Mouse (Mus musculus) limb, embryonic 13.5 days (tissue): Measurements from ENCODE around the gene Blcap. TPM values are rescaled to one million over a fixed set of nuclear protein-coding genes. Genes with fewer than 3 reads are reported as not detected.

ENCODE experiments used
- ATAC-seq: fragments of 200-750 bp; cut with Nextera tagmentation; 2 replicates; pipeline ENCODE4 v1.8.0; 2017; ENCODE audit warnings: low read depth, moderate number of reproducible peaks, moderate TSS enrichment; ENCODE audit not compliant: low FRiP score
- H3K27ac ChIP-seq: fragments of 300-500 bp; sonication (generic); 2 replicates; pipeline ENCODE4 v1.5.1; 2015; ENCODE audit warnings: inconsistent platforms, mild to moderate bottlenecking, moderate library complexity
- H3K27me3 ChIP-seq: fragments of 300-500 bp; sonication (generic); 2 replicates; pipeline ENCODE4 v1.6.1; 2015; ENCODE audit warnings: mild to moderate bottlenecking, inconsistent platforms
- H3K36me3 ChIP-seq: fragments of 300-500 bp; sonication (generic); 2 replicates; pipeline ENCODE4 v1.6.1; 2015; ENCODE audit warnings: inconsistent platforms, mild to moderate bottlenecking, moderate library complexity
- H3K4me1 ChIP-seq: fragments of 300-500 bp; sonication (generic); 2 replicates; pipeline ENCODE4 v1.6.1; 2015; ENCODE audit warnings: inconsistent platforms
- H3K4me2 ChIP-seq: fragments of 300-500 bp; sonication (generic); replicated peaks from 2 replicates; pipeline ENCODE4 v1.6.1; 2015; ENCODE audit warnings: inconsistent platforms, mild to moderate bottlenecking, moderate library complexity
- H3K4me3 ChIP-seq: fragments of 300-500 bp; sonication (generic); 2 replicates; pipeline ENCODE4 v1.5.1; 2015; ENCODE audit warnings: moderate library complexity, mild to moderate bottlenecking, inconsistent platforms
- H3K9ac ChIP-seq: fragments of 300-500 bp; sonication (generic); 2 replicates; pipeline ENCODE4 v1.6.1; 2015; ENCODE audit warnings: mild to moderate bottlenecking, inconsistent platforms
- H3K9me3 ChIP-seq: fragments of 300-500 bp; sonication (generic); 2 replicates; pipeline ENCODE4 v1.6.1; 2016; ENCODE audit warnings: inconsistent platforms
- WGBS: fragments of 180-500 bp; shearing (Covaris S2); methylation state at CpG from one replicate; pipeline ENCODE4 v1.1.7; 2015; 5-methylcytosine and 5-hydroxymethylcytosine counted together
- polyA plus RNA-seq: library from polyadenylated mRNA; unstranded; fragments of >200 nt; fragmentation: Nextera tagmentation; extraction: Ambion mirVana; gene quantifications from 2 replicates; pipeline ENCODE4 v1.2.1, GENCODE M21; 2015

The Blcap gene
- polyA plus RNA-seq, 1 experiment from 2014 or later = 71.0 TPM

DNA sequence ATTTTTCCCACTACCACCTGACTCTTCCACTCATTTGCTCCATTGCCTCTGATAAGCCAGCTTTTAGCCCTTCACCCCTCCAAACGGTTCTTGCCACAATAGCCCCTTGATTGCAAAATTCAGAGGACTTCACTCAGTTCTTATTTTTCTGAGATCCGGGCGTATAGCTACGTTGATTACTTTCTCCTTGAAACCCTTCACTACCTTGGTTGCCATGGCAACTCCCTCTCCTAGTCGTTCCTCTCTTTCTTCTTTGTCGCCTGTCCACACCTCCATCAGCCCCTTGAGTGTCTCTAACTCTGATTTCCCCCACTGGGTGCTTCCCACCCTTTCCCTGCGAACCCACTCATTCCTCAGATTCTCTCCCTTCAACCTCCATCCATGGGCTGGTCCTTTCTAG lies 34.0 kb downstream of the Blcap start:
- H3K27ac ChIP-seq = no peak overlapping the region; the same call in 1 of the 2 replicates
- 19% methylated on average over 7 of the region's 7 CpGs for WGBS
- H3K9me3 ChIP-seq = no peaks in the 10 kb centered on the region
- ATAC-seq = no peak
- H3K9ac ChIP-seq = no peak overlapping the region
- peaks cover 70% of the 10 kb centered on the region for H3K4me1 ChIP-seq
- no peaks in the 10 kb centered on the region for H3K27me3 ChIP-seq
- H3K4me3 ChIP-seq = no peak overlapping the region
- H3K4me2 ChIP-seq = no peak overlapping the region; the same call in 1 of the 2 replicates
- peaks cover 2% of the 10 kb centered on the region for H3K36me3 ChIP-seq

- Histone ChIP-seq H3K4me2 (no peak overlapping the region; the same call in 1 of the 2 replicates), H3K4me3 (no peak overlapping the region), H3K27ac (no peak overlapping the region), H3K4me1 (peaks cover 70% of the 10 kb centered on the region), H3K9me3 (no peaks in the 10 kb centered on the region), H3K9ac (0 out of 2 replicates have a peak overlapping the region, but pooled peaks have one; percentile 5), H3K27me3 (no peaks in the 10 kb centered on the region), H3K36me3 (no peaks in the 10 kb centered on the region; the same call in 1 of the 2 replicates)
- ATAC-seq = no peak
- WGBS = 23% methylated on average over 7 of the region's 7 CpGs
Measured at GRCm38 (mm10) chr2:157536476-157537081, 34.5 kb downstream of the Blcap start.

DNA sequence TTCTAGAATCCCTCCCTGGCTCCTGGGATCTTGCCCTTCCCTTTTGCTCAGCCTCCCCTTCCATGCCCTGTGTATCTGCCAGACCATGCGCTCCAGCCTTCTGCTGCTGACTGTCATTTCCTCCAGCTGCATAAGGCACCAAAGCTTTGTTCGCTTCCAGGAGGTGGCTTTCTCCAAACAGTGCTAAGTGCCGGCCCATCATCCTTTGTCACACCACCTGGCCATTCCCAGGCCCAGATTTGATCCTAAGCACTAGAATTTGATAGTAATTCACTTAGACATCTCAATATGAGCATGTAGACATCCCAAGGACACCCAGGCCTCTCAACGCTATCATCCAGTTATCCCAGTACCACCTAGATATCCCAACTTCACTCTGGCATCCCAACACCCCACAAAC lies 36.9 kb downstream of the Blcap start:
- no peak overlapping the region for H3K4me3 ChIP-seq
- no peaks in the 10 kb centered on the region for H3K9me3 ChIP-seq
- no peaks in the 10 kb centered on the region for H3K27me3 ChIP-seq
- no peak overlapping the region for H3K27ac ChIP-seq
- H3K4me1 ChIP-seq = peaks cover 69% of the 10 kb centered on the region
- no peak overlapping the region for H3K4me2 ChIP-seq
- no peaks in the 10 kb centered on the region for H3K36me3 ChIP-seq
- no peak for ATAC-seq
- H3K9ac ChIP-seq = no peak overlapping the region
- WGBS = 71% methylated on average over 4 of the region's 4 CpGs

GRCm38 (mm10) chr2:157531681-157532426 lies 39.2 kb downstream of the Blcap start:
- H3K4me3 ChIP-seq = no peak overlapping the region
- no peaks in the 10 kb centered on the region for H3K9me3 ChIP-seq
- no peak overlapping the region for H3K9ac ChIP-seq
- H3K4me2 ChIP-seq = peak overlapping the region; percentile 19; the same call in 1 of the 2 replicates
- H3K27me3 ChIP-seq = no peaks in the 10 kb centered on the region
- peaks cover 54% of the 10 kb centered on the region for H3K4me1 ChIP-seq
- no peaks in the 10 kb centered on the region for H3K36me3 ChIP-seq
- ATAC-seq = no peak
- H3K27ac ChIP-seq = no peak overlapping the region; the same call in 1 of the 2 replicates
- WGBS = 20% methylated on average over 8 of the region's 8 CpGs

DNA sequence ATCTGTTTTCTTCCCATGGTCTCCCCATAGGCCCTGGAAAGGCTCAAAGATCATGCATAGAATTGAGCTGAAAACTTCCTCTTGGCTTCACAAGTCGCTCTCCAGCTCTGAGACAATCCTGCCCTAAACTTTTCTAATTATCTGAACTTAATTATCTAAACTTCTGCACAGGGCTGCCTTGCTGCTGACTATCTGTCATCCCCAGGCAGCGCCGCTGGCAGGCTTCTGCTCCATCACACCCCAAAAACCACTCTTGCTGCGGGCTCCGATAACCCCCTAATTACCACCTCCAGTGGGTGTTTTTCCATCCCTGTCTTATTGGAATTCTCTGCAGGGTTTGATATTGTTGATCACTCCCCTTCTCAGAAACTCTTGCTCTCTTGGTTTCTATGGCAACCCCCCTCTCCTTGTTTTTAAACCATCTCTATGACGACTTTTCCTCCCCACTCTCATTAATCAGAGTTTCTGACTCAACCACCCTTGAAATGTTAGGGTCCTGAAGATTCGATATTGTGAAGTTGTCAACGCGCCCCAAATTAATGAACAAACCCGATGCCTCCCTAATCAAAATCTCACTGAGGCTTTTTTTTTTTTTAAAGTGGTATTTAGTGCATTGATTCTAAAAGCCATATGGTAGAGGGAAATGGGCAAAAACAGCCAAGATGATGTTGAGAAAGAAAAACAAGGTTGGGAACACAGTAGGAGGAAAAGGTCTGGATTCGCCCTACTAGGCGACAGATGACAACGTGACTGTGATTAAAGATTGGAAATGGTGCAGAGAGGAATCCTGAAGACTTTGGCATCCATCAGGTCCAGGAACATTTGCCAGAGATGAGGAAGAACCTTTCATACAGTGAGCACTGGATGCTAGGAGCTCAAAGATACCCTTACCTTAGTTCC lies 40.8 kb downstream of the Blcap start:
- H3K36me3 ChIP-seq = no peaks in the 10 kb centered on the region
- H3K4me1 ChIP-seq = peaks cover 55% of the 10 kb centered on the region
- ATAC-seq = no peak
- no peak overlapping the region for H3K9ac ChIP-seq
- no peaks in the 10 kb centered on the region for H3K27me3 ChIP-seq
- H3K9me3 ChIP-seq = no peaks in the 10 kb centered on the region
- no peak overlapping the region for H3K4me3 ChIP-seq
- no peak overlapping the region for H3K27ac ChIP-seq
- 63% methylated on average over 13 of the region's 13 CpGs for WGBS
- H3K4me2 ChIP-seq = no peak overlapping the region

GRCm38 (mm10) chr2:157522556-157522955 lies 48.5 kb downstream of the Blcap start:
- no peaks in the 10 kb centered on the region for H3K9me3 ChIP-seq
- no peak for ATAC-seq
- WGBS = 79% methylated on average over 3 of the region's 3 CpGs
- H3K36me3 ChIP-seq = no peaks in the 10 kb centered on the region
- peaks cover 31% of the 10 kb centered on the region for H3K4me1 ChIP-seq
- no peaks in the 10 kb centered on the region for H3K27me3 ChIP-seq
- H3K4me3 ChIP-seq = no peak overlapping the region
- no peak overlapping the region for H3K4me2 ChIP-seq
- H3K9ac ChIP-seq = no peak overlapping the region
- no peak overlapping the region for H3K27ac ChIP-seq

GRCm38 (mm10) chr2:157520496-157520895 lies 50.6 kb downstream of the Blcap start:
- no peaks in the 10 kb centered on the region for H3K9me3 ChIP-seq
- no peak overlapping the region for H3K4me2 ChIP-seq
- H3K27me3 ChIP-seq = no peaks in the 10 kb centered on the region
- no peak overlapping the region for H3K4me3 ChIP-seq
- no peak overlapping the region for H3K27ac ChIP-seq
- no peak overlapping the region for H3K9ac ChIP-seq
- WGBS = 30% methylated on average over 5 of the region's 5 CpGs
- peaks cover 22% of the 10 kb centered on the region for H3K4me1 ChIP-seq
- no peaks in the 10 kb centered on the region for H3K36me3 ChIP-seq
- no peak for ATAC-seq

- H3K4me3 ChIP-seq = no peak overlapping the region
- peaks cover 26% of the 10 kb centered on the region for H3K4me1 ChIP-seq
- 66% methylated on average over 6 of the region's 6 CpGs for WGBS
- no peak overlapping the region for H3K9ac ChIP-seq
- H3K9me3 ChIP-seq = no peaks in the 10 kb centered on the region
- no peaks in the 10 kb centered on the region for H3K36me3 ChIP-seq
- no peaks in the 10 kb centered on the region for H3K27me3 ChIP-seq
- H3K27ac ChIP-seq = no peak overlapping the region
- no peak for ATAC-seq
- no peak overlapping the region for H3K4me2 ChIP-seq
Measured at GRCm38 (mm10) chr2:157519452-157519851, 51.6 kb downstream of the Blcap start.

DNA sequence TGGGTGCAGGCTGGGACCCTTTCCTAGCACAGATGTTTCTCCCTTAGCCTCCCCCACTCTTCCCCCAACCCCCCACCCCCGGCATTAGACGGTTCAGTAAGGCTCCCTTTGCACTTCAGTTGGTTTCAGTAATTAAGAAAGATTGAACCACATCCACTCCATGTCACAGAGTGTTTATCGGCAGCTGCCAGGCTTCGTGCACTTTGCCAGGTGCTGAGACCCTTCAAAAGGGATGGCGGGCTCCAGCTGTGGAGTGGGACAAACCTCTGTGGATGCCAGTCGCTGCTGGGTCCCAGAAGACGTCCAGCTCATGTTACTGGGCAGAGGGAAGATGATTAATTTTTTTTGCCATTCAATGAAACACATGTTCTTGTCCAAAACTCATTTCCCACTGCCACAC lies 52.6 kb downstream of the Blcap start:
- WGBS = 27% methylated on average over 7 of the region's 7 CpGs
- Histone ChIP-seq H3K36me3 (no peaks in the 10 kb centered on the region), H3K4me3 (no peak overlapping the region), H3K9me3 (no peaks in the 10 kb centered on the region), H3K4me1 (peaks cover 36% of the 10 kb centered on the region), H3K9ac (no peak overlapping the region), H3K27me3 (no peaks in the 10 kb centered on the region), H3K4me2 (no peak overlapping the region), H3K27ac (no peak overlapping the region; the same call in 1 of the 2 replicates)
- no peak for ATAC-seq

- H3K9me3 ChIP-seq = no peaks in the 10 kb centered on the region
- H3K27ac ChIP-seq = no peak overlapping the region
- no peaks in the 10 kb centered on the region for H3K36me3 ChIP-seq
- H3K4me2 ChIP-seq = no peak overlapping the region
- no peak overlapping the region for H3K4me3 ChIP-seq
- no peak for ATAC-seq
- peaks cover 42% of the 10 kb centered on the region for H3K4me1 ChIP-seq
- H3K9ac ChIP-seq = no peak overlapping the region
- 70% methylated on average over 6 of the region's 6 CpGs for WGBS
- H3K27me3 ChIP-seq = no peaks in the 10 kb centered on the region
Measured at GRCm38 (mm10) chr2:157517526-157517925, 53.5 kb downstream of the Blcap start.

DNA sequence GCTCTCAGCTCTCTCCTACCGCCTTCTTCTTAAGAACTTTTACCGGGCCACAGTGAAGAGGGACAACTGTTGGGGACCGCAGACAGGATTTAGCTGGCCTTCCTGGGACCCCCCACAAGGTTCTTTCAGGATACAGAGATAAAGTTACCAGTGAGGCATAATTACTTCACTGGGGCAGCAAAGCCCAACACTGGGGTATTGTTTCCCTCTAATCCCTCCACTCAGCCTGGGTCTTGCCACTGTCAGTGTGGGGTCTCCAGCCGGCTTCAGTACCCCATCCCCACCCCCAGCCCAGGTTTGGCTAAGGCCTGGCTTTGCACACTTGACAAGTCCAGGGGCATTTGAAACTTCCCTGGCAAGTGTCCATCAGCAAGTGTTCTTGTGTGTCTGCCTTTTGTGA lies 56.7 kb downstream of the Blcap start:
- Histone ChIP-seq H3K27ac (0 out of 2 replicates have a peak overlapping the region, but pooled peaks have one; percentile 24), H3K9me3 (no peaks in the 10 kb centered on the region), H3K9ac (no peak overlapping the region), H3K4me2 (no peak overlapping the region), H3K36me3 (no peaks in the 10 kb centered on the region), H3K4me1 (peaks cover 37% of the 10 kb centered on the region), H3K4me3 (no peak overlapping the region), H3K27me3 (no peaks in the 10 kb centered on the region)
- ATAC-seq = peak; percentile 58
- 18% methylated on average over 4 of the region's 4 CpGs for WGBS

DNA sequence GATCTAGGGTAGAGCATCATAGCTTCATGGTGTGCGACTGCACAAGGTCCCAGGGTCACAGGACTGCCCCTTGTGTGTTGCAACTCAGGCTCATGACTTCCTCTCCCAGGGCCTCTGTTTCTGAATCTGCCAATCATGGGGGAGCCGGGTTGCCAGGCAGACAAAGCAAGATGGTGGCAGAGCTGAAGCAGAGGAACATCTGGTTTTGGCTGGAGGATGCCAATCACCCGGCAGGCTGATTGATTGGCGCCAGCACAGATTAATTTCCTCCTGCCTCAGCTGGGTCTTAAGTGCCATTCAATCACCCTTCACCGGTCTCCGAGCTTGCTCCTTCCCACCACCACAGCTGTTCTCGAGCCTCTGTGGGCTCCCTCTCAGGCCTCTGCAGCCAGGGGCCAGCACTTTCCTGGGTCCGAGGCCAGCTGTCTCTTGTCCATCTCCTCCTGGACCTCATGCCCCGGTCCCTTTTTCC lies 57.3 kb downstream of the Blcap start:
- Histone ChIP-seq H3K27ac (0 out of 2 replicates have a peak overlapping the region, but pooled peaks have one; percentile 24), H3K4me3 (no peak overlapping the region), H3K9me3 (no peaks in the 10 kb centered on the region), H3K27me3 (no peaks in the 10 kb centered on the region), H3K36me3 (no peaks in the 10 kb centered on the region), H3K9ac (no peak overlapping the region), H3K4me1 (peaks cover 34% of the 10 kb centered on the region), H3K4me2 (no peak overlapping the region)
- WGBS = 20% methylated on average over 9 of the region's 9 CpGs
- ATAC-seq = peak; percentile 74
